Mouse (Mus musculus) brain, embryonic 18.5 days (tissue): ENCODE data around the gene Elf4.

Experiments
- DNase-seq: peaks from one replicate; pipeline ENCODE4 v3.0.0-alpha.2; 2012; ENCODE audit warnings: low read depth, low spot score

Elf4 gene

DNA sequence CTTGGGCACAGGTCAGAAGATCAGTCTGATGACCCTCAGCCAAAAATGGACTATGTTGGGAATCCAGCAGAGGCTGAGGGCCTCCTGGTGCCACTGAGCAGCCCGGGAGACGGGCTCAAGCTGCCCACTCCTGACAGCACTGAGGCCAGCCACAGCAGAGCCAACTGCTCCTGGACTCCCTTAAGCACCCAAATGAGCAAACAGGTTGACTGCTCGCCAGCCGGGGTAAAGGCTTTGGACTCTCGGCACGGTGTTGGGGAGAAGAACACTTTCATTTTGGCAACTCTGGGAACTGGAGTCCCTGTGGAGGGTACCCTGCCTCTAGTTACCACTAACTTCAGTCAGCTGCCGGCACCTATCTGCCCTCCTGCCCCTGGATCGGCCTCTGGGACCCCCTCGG lies 95.1 kb downstream of the Elf4 start:
- DNase-seq, result no peak

DNA sequence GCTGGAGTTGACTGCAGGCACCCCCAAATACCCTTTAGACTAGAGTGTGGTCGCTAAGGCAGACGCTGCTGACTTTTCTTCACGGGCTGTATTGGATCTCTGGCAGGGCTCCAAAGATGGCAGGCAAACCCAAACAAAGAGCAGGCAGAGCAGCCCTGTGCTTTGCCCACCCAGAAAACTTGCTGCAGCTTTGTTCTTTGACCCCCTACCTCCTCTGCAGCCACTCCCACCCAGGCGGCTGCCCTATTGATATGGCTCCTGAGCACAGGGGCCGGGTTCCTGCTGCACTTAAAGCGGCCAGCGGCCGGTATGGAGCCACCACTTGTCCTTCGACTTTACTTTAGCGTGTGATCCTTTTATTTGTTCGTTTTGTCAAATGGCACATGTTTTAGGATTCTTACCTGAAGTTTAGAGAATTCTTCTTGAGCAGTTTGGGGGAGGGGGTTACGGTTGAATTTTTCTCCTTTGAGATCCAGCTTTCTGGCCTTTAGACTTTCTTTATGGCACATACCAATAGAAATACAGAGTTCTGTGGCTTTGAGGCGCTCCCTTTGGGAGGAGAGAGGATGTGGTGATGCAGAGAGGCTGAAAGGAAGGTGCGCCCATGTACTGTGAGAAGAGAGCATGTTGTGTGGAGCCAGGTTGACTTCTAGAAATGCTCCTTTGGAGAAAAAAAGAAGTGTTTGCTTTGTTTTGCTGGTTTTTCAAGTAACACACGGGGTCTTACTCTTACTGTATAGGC lies 96.9 kb downstream of the Elf4 start:
- no peak for DNase-seq
